Mouse (Mus musculus): Measurements from ENCODE around the gene Syt9.

DNA sequence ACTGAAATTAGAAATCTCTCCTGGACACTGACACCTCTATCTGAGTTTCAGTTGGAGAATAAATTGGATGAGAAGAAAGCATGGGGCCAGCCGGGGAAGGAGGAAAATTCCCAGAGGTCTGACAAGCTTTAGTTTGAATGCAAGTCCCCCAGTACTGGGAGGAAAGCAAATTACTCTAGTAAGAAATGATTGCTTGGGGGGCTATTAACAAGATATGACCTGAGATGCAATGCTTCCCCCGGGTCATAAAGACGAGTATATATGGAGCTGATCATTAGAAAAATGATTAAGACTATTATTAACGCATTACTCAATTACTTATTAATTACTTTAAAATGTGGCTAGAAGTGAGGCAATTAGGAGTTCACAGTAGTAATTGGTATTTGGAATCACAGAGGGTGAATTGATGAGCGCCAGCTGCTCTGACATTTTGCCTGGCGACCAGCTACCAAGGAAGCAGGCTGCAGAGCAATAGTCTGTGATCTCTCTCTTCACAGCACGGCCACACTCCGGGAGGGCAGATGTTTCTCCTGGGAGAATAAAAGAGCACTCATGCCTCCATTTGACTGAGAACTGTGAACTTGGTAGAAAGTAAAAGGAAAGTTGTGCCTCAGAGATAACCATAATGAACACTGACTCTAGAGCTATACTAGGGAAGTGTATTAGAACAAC is 28.9 kb upstream of the Syt9 start:
- no peak for TF ChIP-seq POLR2A (IDR thresholded peaks at IDR 0.05; ENCODE audit: control insufficient read depth, extremely low read depth, insufficient read depth, low read length, poor library complexity)
- TF ChIP-seq CTCF (IDR thresholded peaks at IDR 0.05; ENCODE audit: borderline replicate concordance, control insufficient read depth, extremely low read depth, insufficient read depth, low read length, poor library complexity): no peak
